Mouse (Mus musculus) ovary, postnatal 36 days (tissue): ENCODE results near the gene Cpa1.
A peak's percentile ranks its signal among the peaks of the same experiment; 100 is the strongest.

ENCODE experiments used
- DNase-seq: peaks from one replicate; pipeline ENCODE4 v3.0.0; 2022; ENCODE audit warnings: low spot score, mixed read lengths

Cpa1 gene

DNA sequence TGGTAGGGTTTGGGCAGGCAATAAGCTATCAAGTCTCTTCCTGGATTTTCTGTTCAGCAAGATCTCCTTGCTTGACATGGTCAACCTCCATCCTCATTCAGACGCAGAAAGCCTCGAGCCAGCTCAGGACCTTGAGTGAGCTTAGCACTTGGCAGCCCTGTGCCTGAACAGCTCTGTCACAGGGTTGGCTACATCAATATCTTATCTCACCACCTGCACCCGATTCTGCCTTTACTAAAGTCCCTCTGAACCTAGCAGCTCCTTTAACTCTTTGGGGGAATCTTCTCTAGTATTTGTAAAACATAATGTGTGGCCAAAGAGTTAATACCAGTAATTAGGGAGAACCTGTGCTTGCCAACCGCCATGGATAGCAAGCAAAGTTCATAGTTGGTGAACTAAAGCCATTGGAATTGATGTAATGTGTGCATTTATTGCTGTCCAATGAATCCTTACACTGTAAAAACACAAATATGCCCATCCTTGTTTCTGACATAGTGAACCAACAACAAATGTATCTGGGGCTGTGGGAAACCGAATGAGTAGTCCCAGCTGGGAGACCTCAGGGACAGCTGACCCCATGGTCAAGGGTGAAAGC lies at the start of gene Cpa1:
TSS of gene Cpa1 (plus strand) at position 545 of the 595 bp plus-strand sequence.
- no peak for DNase-seq

DNA sequence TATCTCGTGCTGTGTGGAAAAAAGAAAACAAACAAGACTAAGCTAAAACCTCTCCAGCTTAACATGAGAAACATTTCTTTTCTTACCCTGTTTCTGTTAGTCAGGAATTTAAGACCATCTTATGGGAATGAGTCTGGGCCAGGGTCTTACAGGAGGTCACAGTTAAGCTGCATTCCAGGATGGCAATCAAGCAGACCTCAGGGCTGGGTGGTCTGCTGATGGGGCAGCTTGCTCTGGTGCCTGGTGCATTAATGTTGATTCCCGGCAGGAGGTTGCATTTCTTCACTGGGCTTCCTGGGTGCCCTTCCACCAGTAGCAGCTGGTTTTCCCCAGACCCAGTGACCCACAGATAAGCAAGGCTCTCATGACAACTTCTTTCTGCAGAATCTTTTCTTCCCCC lies 49.2 kb upstream of the Cpa1 start:
- no peak for DNase-seq

DNA sequence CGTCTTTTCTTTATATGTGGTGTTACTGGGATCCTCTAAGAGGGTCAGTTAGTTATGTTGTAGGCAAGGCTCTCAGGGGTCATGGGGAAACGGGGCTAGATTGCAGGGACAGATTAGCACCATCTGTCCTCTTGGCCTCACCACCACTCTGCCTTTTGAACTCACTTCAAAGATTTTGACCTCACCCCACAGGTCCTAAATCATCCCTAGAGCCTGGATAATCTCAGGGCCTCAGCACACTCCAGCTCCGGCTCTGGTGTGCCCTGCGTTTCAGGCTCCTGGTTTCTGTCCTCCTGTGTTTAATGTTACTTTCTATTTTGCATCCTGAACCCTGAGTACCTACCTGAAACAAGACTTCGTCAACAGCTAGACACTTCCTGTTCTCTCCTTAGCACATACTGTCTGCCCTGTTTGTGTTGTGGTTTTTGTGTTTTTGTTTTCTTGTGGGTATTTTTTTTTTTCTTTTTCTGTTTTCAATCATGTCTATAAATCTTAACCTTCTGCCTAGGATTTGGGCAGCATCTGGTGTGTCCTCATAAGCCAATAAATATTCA lies 47.1 kb upstream of the Cpa1 start:
- no peak for DNase-seq

DNA sequence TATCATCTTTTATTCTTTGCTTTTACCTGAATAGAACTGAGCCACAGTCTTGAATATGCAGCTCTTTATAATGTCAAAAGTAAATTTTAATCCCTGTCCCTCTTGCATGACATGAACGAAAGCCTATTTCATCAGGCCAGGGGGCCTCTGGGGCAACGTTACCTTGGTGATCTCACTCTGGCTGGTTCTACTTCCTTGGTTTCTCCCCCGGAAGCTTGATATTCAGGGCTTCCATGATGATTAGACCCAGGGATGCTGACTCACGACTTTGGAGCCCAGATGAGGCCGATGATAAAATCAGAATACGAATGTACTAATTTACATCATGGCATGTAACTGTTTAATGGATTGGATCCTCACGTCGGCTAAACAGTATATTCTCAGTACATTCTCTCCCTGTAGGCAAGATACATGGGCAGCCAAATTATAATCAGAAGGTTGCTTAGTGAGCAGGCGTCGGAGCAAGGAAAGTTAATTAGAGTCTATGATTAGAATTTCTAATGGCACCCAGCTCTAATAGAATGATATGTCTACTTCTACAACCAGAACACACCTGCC lies 46.5 kb upstream of the Cpa1 start:
- DNase-seq, result no peak

DNA sequence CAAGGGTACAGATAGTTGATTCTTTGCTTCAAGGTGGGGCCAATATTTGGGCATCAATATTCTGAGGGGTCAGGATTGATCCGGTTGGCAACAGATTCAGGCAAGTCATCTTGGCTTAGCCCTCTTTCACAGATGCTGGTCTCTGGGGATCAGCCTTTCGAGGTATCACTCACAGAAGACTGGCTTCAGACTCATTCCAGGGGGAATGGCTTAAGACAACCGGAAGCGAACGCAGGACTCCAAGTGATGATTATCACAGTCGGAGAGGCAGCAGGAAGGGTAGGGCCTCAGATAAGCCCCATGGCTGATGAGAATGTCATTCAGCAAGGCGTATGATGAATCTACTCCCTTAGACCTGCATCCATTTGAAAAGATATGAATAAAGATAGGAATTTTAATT lies 44.7 kb upstream of the Cpa1 start:
- DNase-seq, result no peak

DNA sequence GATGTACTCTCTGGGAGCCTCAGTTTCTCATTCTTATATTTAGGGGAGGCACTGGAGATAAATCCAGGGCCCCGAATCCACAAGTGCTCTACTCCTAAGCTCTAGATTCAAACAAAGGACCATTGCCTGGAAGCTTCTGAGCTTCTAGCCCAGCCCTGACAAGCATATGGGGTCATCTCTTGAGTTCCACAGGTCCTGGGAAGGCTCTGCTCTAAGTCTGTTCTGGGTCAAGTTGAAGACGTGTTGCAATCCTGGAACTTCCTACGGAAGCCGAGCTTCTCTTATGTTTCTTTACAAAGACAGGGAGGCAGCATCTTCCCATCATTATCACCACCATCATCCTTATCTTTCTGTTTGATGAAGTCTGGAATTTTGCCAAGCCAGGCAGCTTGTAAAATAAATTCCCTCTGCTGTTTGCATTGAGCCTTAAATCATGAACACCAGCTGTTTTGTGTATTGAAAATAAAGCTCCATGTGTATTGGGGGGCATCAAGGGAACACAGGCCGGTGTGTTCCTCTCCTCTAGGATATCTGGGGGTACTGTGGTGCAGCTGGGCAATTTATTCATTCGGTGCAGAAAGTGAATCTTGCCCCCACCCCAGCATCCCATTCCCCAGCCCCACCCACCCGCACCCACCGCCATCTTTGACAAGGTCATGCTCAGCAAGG lies 42.7 kb upstream of the Cpa1 start:
- no peak for DNase-seq

DNA sequence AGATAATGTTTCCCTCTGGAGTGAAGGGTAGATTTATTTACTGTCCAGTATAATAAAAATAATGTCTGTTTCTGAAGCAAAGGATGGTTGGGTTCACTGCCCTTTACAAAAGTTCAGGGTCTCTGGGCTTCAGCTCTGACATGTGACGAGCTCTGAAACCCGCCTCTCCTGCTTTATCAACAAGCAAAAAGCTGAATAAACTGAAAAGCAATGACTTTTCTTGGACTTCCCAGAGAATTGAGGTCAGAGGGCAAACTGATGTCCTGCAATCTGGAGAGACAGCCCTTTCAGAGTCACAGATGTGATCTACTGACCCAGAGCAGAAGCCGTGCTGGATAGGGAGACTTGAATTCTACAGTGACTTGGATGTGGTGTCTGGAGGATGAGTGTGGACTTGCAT lies 39.0 kb upstream of the Cpa1 start:
- no peak for DNase-seq

DNA sequence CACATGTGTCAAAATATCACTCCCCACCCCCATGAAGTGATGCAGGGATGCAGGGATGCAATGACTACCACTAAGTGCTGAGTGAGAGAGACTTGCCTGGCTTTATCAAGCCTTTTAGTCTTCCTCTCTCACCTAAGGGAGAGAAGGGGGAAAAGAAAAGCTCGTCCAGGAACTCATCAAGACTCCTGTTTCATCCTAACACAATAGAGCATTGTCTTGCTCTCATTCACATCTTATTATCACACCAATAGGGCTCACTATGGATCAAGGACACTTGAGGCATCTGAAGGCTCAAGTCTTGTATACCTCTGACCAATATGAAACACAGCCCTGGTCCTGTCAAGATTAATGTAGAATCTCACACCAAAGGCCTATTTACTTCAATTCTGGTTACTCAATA lies 38.0 kb upstream of the Cpa1 start:
- no peak for DNase-seq

DNA sequence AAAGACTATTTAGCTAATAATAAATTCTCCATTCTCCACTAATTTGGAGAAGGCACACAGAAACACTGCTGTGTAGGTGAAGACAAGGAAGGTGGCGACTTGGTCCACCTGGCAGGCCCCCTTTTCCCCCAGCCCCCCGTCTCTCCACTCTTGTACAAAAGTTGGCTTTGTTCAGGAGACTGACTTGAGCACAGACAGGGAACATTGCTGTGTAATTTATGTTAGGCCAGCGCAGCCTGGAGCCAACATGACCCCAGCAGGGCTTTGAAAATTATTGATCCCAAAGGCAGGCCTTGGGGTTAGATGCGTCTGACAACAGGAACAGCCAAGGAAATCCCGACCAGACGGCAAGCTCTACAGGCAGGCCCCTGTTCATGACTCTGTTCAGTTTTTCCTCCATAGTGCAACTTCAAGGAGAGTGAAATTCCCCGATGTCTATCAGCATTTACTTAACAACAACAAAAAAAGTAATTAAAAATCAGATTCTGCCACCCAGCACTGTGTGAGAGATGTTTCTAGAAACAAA lies 34.6 kb upstream of the Cpa1 start:
- no peak for DNase-seq

DNA sequence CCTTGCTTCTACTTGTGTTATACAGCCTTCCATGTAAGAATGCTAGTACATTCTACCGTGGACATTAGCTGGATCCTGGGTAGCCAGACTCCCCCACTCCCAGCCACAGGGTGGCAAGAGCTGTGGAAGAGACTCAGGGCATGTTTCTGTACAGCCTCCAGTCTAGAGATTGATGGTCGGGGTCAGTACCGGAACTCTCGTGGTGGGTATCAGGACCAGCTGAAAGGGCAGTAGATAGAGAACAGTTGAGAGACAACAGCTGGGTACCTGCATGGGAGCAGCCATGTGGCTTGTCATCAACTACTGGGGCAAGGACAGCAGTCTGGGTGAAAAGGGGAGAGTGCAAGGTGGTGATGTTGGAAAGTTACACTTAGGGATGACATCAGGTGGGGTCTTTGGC lies 33.9 kb upstream of the Cpa1 start:
- DNase-seq, result no peak

DNA sequence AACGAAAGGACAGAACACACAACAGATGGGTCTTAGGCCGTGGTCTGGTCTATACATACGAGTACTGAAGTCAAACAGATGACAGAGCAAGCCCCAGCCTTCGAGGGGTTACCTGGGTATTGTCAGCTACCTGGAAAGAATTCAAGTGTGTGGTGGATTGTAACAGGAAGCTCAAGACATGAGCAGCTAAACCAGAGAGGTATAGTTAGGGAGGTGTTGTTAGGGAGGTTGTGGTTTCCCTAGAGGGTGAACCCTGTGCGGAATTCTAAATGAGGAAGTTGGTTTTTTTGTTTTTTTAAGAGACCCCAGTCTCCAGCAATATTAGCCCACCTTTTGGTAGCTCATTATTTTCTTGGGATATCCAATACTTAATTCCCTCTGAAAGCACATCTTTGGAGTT lies 33.3 kb upstream of the Cpa1 start:
- DNase-seq, result no peak

DNA sequence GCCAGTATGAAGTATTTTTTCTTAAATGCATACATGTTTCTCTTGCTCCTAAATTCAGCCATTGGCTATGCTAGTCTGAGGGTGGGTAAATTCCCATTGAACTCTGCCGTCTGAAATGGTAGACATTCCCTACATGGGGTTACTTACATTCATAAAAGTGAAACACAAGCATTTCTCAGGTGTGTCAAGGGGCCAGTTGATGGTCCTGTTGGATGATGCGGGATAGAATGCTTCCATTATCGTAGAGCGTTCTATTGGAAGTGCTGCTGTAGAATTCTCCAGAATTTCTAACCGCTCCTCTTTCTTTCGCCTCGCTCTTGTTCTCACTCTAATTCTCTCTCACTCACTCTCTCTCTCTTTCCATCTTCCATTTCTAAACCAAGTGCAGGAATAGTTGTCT lies 28.3 kb upstream of the Cpa1 start, which contains the start of gene Cpa5:
TSS of gene Cpa5 (plus strand) at position 301 of the 400 bp plus-strand sequence.
- no peak for DNase-seq

DNA sequence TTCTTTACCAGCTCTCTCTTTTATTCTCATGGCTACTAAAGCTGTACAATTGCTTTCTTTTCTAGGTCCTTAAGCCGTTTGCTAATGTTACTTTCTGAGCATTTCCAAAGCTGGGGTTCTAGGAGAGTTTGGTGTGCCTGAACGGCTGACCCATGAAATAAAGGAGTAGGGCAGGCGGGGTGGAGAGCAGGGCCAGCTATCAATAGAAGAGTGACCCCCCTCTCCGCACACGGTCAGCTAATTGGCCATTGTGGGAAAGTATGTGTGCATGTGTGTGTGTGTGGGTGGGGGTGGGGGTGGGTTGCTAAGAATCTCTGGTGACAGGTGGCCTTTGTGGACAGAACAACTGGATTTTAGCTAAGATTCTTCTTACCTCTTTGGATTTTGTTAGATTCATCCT lies 27.8 kb upstream of the Cpa1 start:
- DNase-seq, result no peak

DNA sequence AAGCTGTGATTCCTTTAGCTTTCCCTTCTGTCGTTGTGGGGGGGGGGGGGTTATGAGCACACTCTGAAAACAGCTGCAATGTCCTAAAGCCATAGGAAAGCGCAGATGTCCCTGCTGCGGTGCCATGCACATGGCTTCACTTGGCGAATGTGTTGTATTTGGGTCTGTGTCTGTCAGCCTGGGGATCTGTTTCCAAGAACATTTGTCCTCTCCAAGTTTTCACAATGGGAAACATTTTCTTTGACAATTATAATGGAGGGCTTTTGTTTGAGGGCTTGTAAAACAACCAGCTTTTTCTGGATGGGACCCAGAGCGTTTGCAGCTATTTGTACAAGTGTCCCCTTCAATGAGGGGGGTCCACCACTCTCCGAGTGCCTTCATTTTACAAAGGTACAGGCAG lies 24.8 kb upstream of the Cpa1 start:
- DNase-seq, result no peak

DNA sequence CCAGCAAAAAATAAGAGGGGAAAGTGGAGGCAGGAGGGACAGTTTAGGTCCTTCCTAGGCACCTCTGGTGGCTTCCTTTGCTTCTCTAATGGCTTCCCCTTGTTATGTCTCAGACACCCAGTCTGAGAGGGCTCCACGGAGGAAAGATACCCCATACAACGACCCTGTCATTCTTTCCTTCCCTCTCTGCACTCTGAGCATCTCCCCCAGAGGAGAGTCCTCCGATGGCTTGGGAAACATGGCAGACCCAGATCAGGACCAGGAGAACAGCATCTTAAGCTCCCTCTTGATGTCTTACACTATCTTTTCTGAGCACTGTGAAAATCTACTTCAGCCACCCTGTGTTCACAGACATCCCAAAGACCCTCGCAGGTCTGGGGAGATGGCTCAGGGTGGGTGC lies 23.3 kb upstream of the Cpa1 start:
- DNase-seq, result no peak

DNA sequence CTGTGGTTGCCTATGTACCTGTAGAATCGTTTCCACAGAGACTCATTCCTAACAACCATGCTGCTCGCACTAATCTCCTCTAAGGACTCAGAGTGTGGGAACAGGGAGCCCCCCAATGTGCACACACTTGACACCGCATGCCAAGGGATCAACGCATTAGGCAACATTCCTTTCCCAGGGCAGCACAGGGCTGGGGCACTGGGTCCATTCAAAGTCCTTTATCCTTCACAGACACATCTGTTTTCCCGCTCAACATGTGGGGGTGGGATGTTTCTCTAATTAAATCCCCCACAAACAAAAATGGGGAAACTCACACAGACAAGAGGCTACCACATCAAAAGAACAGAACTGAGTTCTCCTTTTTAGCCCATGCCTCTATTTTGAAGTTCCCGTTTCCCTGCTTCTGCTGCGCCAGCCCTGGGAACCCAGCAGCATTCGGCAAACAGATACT lies 22.5 kb upstream of the Cpa1 start:
- DNase-seq, result no peak

DNA sequence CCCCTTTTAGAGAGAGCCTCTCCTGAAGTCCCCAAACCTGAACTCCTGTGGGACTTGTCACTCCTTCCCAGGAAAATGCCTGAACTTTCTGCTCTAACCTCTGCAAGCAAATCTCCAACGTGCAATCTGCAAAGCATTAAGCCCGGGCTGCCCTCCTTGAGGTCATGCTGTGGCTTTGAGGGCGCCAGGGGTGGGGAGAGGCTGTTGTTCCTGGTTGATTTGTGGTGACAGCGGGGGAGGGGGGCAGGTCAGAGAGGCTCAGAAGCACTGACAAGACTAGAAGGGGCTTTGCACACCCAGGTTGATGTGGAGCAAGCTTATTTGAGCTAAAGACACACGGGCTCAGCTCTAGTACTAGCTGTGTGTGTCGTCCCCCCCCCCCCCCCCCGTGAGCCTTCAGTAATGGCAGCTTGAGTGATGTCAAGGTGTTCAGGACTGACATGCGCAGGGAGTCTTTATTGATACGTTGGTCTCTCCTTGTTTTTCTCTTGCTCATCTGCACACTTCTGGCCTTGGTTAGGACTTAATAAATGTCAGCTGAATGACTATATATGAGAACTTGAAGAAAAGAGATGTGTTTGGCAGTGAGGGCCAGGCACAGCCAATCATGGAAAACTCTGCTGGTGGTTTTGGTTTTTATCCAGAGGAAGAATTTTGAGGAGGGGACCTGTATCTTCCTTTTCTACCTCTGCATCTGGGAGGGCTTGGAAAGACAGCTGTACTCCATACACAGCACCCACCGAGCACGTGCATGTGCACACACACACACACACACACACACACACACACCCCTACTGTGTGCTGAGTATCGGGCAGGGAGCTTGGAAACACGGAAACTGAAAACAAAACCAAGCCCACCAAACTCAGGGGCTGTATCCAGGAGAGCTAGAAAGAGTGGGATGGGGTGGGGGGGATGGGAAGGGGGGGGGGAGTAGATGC lies 21.7 kb upstream of the Cpa1 start:
- DNase-seq, result peak; percentile 33

DNA sequence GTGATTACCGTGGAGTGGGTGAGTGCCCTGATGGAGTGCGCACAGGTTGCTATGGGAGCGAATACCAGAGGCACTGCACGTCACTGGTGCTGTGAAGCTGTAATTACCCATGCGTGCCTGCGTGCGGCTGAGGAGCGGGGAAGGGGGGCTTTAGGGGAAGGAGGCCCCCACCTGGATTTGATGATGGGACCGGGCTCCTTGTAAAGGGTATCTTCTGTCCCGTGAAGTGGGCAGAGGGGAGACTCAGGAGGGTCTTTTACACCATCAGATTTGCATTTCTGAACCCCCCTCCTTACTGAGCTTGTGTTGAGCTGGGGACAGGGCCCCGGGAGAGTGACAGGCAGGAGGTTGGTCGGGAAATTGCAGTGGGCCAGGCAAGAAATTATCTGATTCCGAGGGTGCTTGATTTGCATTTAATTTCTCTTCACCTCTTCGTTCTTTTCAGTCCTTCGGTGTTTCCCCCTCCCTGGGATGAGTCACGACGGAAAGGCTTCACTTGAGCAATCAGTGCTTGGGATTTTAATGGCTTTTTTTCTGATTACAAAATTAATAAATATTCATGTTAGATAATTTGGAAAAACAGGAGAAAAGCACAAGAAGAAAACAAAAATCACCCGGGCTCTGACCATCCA lies 20.9 kb upstream of the Cpa1 start:
- DNase-seq, result no peak

DNA sequence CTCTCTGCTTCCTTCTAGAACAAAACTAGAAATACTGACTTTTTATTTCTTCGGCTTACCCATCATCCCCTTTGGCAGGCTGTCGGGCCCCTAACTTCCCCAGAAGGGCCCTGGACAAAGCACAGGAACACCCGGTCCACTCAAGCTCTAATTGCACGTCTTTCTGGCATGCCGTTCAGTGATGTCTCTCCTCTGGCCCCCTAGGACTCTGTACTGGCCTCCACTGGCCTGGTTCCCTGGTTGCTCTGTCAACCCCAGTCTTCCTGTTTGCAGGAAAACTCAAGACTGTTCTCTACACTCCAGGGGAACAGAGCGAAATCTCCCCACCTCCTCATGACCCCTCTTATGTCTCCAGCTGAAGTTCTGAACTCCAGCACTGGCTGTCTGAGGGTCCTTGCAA lies 20.3 kb upstream of the Cpa1 start:
- no peak for DNase-seq

DNA sequence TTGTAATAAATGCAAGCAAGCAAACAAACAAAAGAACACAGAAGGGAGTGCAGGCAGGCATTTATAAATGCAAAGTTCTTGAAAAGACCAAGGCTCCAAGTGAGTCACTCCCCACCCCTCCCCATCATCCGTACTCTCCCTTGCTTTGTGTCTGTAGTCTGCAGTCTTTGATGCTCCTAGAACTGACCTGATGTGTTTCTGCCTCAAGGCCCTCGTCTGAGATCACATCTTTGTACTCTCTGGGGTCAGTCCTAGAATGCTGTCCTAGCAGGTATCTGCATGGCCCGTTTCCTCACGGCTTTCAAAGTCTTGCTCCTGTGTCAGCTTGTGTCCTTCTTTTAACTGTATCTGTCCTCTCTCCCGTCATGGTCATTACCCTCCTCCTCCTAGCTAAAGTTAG lies 19.4 kb upstream of the Cpa1 start:
- no peak for DNase-seq

DNA sequence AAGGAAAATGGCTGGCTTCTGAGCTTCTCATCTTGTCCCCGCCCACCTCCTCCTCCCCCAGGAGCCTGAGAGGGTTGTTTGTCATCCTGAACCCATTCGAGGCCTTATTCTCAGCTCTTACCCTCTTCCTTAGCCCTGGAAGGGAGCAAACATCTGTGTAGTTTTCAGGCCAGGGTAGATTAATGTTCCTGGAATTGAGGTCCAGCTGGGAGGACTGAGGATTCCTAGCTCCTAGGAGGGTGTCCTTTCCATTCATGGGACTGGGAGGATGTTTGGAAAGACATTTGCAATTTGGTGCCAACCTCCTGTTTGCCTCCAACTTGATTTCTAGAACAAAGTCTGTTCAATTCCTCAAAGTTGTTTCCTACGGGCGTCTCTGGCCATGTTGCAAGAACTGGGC lies 18.4 kb upstream of the Cpa1 start:
- DNase-seq, result no peak

DNA sequence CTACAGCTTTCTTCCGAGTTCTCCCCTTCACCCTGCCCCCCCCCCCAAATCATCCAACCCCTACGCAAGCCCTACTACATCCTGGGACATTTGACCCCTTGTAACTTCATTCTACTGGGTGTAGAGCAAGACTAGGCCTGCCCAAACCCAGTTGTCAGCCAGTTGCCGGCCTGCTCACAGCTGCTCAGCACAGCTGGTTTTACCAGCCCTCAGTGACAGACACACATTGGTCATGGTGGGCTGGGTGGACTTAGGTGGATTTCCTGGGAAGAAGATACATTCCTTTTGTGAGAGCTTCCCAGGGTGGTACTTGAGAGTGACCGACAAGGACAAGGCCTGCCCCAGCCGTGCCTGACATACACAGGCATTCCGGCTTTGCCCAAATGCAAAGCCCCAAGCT lies 18.0 kb upstream of the Cpa1 start:
- no peak for DNase-seq
